Mouse (Mus musculus) heart, embryonic 14.5 days (tissue): ENCODE results near the gene Hivep3. TPM values are rescaled to one million over a fixed set of nuclear protein-coding genes. Genes with fewer than 3 reads are reported as not detected.

Source experiments
- ATAC-seq: fragments of 200-750 bp; cut with Nextera tagmentation; 2 replicates; pipeline ENCODE4 v1.8.0; 2017; ENCODE audit warnings: low read depth, moderate TSS enrichment; ENCODE audit not compliant: insufficient number of reproducible peaks, insufficient read depth, low FRiP score
- H3K27ac ChIP-seq, 2 experiments: fragments of 200-500 bp in 1 of 2; fragments of 300-500 bp in 1 of 2; sonication (generic) in 1 of 2; replicated peaks in 1 of 2; 2 replicates each; pipeline ENCODE4 v1.5.1; 2012 to 2014; ENCODE audit warnings: low read depth in 2 of 2, low read length in 2 of 2, control low read depth in 1 of 2, mild to moderate bottlenecking in 1 of 2, mixed read lengths in 1 of 2; ENCODE audit not compliant: control insufficient read depth in 1 of 2, insufficient read depth in 1 of 2
- H3K27me3 ChIP-seq: fragments of 300-500 bp; sonication (generic); 2 replicates; pipeline ENCODE4 v1.6.1; 2014; ENCODE audit warnings: mild to moderate bottlenecking, low read length, control low read depth; ENCODE audit not compliant: control insufficient read depth, insufficient read depth
- H3K36me3 ChIP-seq: fragments of 300-500 bp; sonication (generic); 2 replicates; pipeline ENCODE4 v1.6.1; 2014; ENCODE audit warnings: mild to moderate bottlenecking, control low read depth, low read length, mixed read lengths; ENCODE audit not compliant: control insufficient read depth, insufficient read depth
- H3K4me1 ChIP-seq, 2 experiments: fragments of 200-500 bp in 1 of 2; fragments of 300-500 bp in 1 of 2; sonication (generic) in 1 of 2; 2 replicates each; pipeline ENCODE4 v1.6.1; 2012 to 2014; ENCODE audit warnings: low read length in 2 of 2, control low read depth in 1 of 2, mixed read lengths in 1 of 2; ENCODE audit not compliant: control insufficient read depth in 2 of 2, insufficient read depth in 2 of 2
- H3K4me2 ChIP-seq: fragments of 300-500 bp; sonication (generic); 2 replicates; pipeline ENCODE4 v1.6.1; 2014; ENCODE audit warnings: mild to moderate bottlenecking, low read length
- H3K4me3 ChIP-seq, 2 experiments: fragments of 200-500 bp in 1 of 2; fragments of 300-500 bp in 1 of 2; sonication (generic) in 1 of 2; 2 replicates each; pipeline ENCODE4 v1.5.1; 2012 to 2014; ENCODE audit warnings: low read length in 2 of 2, mild to moderate bottlenecking in 2 of 2, control low read depth in 1 of 2, low read depth in 1 of 2, moderate library complexity in 1 of 2; ENCODE audit not compliant: control insufficient read depth in 1 of 2, insufficient read depth in 1 of 2
- H3K9ac ChIP-seq: fragments of 300-500 bp; sonication (generic); 2 replicates; pipeline ENCODE4 v1.6.1; 2014; ENCODE audit warnings: mild to moderate bottlenecking, low read length
- H3K9me3 ChIP-seq: fragments of 300-500 bp; sonication (generic); 2 replicates; pipeline ENCODE4 v1.6.1; 2016; ENCODE audit warnings: low read length, control low read depth; ENCODE audit not compliant: control insufficient read depth
- WGBS: fragments of 180-500 bp; shearing (Covaris S2); extraction: QIAGEN DNeasy Blood & Tissue Kit; methylation state at CpG from one replicate; pipeline ENCODE4 v1.1.7; 2014; 5-methylcytosine and 5-hydroxymethylcytosine counted together
- polyA plus RNA-seq: library from polyadenylated mRNA; unstranded; fragments of >200 nt; fragmentation: Nextera tagmentation; extraction: Ambion mirVana; gene quantifications from 2 replicates; pipeline ENCODE4 v1.2.1, GENCODE M21; 2014

Gene Hivep3
- polyA plus RNA-seq, 1 experiment from 2014 or later: 6.8 TPM

- H3K27ac ChIP-seq: 0 out of 4 replicates have a peak overlapping the region, but pooled peaks of 1 of the 2 experiments have one; percentile 41
- whole genome bisulfite sequencing: 43% methylated on average over 5 of the region's 5 CpGs
- H3K4me3 ChIP-seq: no peak overlapping the region
- peaks cover 6% of the 10 kb centered on the region for H3K27me3 ChIP-seq
- no peak overlapping the region for H3K4me2 ChIP-seq
- no peaks in the 10 kb centered on the region for H3K36me3 ChIP-seq
- ATAC-seq: no peak
- H3K9ac ChIP-seq: 0 out of 2 replicates have a peak overlapping the region, but pooled peaks have one; percentile 42
- H3K4me1 ChIP-seq: peaks cover 32 to 40% of the 10 kb centered on the region in 2 experiments
- no peaks in the 10 kb centered on the region for H3K9me3 ChIP-seq
Observed at GRCm38 (mm10) chr4:119967073-119967608, 233.6 kb downstream of the Hivep3 start.

DNA sequence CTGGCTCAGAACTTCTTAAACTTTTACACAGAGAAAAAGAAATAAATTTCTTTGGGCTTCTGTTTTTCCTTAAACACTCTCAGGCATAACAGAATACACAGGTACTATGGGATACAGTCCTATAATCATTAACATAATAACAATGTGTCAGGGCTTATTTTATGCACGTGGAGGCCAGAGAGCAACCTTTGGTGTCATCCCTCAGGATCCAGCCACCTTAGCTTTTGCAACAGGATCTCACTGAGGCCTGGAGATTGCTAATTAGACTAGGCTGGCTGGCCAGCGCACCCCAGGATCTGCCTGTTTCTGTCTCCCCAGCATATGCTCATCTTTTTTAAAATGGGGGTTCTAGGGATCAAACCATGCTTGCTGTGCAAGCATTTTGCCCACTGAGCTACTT is 234.1 kb downstream of the Hivep3 start:
- no peak for ATAC-seq
- H3K27me3 ChIP-seq: peaks cover 6% of the 10 kb centered on the region
- H3K9ac ChIP-seq: peak overlapping the region; percentile 14; the same call in 1 of the 2 replicates
- no peaks in the 10 kb centered on the region for H3K9me3 ChIP-seq
- H3K4me1 ChIP-seq: peaks cover 32 to 40% of the 10 kb centered on the region in 2 experiments
- H3K27ac ChIP-seq: no peak overlapping the region
- no peak overlapping the region for H3K4me3 ChIP-seq
- no peak overlapping the region for H3K4me2 ChIP-seq
- WGBS: 62% methylated on average over 2 of the region's 2 CpGs
- no peaks in the 10 kb centered on the region for H3K36me3 ChIP-seq

- no peaks in the 10 kb centered on the region for H3K9me3 ChIP-seq
- peak overlapping the region in 1 of 2 experiments; percentile 9; a peak in 1 of 4 replicates for H3K27ac ChIP-seq
- H3K9ac ChIP-seq: peak overlapping the region; percentile 30; the same call in 1 of the 2 replicates
Observed at GRCm38 (mm10) chr4:119968071-119968470, 234.5 kb downstream of the Hivep3 start.

DNA sequence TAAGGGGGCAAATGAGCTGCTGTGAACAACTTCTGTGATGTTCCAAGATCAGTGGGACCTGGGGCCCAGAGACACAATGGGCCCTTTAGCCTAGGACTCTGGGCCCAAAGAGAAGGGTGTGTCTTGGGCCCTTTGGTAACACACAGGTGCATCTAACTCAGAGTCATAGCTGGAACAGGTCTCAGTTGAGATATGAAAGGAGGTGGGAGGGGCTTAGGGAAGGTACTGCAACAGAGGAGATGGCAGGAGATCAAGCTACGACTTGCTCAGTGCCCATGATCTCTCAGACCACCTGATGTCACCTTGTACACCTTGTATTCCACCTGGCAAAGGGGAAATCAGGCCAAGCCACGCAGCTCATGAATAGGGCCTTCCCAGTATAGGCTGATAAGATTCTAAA is 235.3 kb downstream of the Hivep3 start:
- Histone ChIP-seq H3K9ac (no peak overlapping the region), H3K36me3 (no peaks in the 10 kb centered on the region), H3K4me2 (no peak overlapping the region), H3K4me1 (peaks cover 30 to 40% of the 10 kb centered on the region in 2 experiments), H3K4me3 (no peak overlapping the region), H3K27ac (no peak overlapping the region), H3K27me3 (peaks cover 6% of the 10 kb centered on the region), H3K9me3 (no peaks in the 10 kb centered on the region)
- WGBS: 51% methylated on average over 2 of the region's 2 CpGs
- ATAC-seq: no peak

More at GRCm38 (mm10) chr4:119968071-119968470, 234.5 kb downstream of the Hivep3 start:
- WGBS: 16% methylated on average over 4 of the region's 4 CpGs
- no peak for ATAC-seq
- 0 out of 2 replicates have a peak overlapping the region, but pooled peaks have one; percentile 2 for H3K4me2 ChIP-seq
- H3K27me3 ChIP-seq: peaks cover 6% of the 10 kb centered on the region
- H3K36me3 ChIP-seq: no peaks in the 10 kb centered on the region
- no peak overlapping the region for H3K4me3 ChIP-seq
- H3K4me1 ChIP-seq: peaks cover 31 to 40% of the 10 kb centered on the region in 2 experiments

- 46% methylated on average over 9 of the region's 9 CpGs for WGBS
- Histone ChIP-seq H3K27me3 (peaks cover 6% of the 10 kb centered on the region), H3K4me3 (no peak overlapping the region), H3K9me3 (no peaks in the 10 kb centered on the region), H3K4me2 (no peak overlapping the region), H3K9ac (no peak overlapping the region), H3K27ac (no peak overlapping the region), H3K36me3 (no peaks in the 10 kb centered on the region), H3K4me1 (peaks cover 34 to 47% of the 10 kb centered on the region in 2 experiments)
- no peak for ATAC-seq
Observed at GRCm38 (mm10) chr4:119970166-119970565, 236.6 kb downstream of the Hivep3 start.

DNA sequence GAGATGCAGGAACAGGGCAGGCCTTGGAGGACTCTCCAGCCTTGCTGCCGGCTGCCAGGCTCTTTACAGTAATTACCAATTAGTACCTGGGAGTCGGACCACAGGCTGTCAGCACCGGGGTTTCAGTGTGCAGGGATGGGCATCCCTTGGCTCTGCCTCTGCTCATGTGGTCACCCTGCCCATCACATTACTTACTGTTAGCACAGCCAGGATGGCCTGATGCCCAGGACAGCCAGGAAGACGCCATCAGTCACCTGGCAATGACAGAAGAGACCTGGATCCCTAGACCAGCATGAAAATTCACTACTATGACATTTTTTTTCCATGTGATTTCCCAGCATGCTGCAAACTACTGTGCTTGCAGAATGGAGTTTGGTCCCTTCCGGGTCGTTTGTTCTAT is 238.8 kb downstream of the Hivep3 start:
- H3K36me3 ChIP-seq: no peaks in the 10 kb centered on the region
- no peak overlapping the region for H3K4me3 ChIP-seq
- no peak for ATAC-seq
- no peak overlapping the region for H3K9ac ChIP-seq
- no peak overlapping the region for H3K4me2 ChIP-seq
- peaks cover 14 to 31% of the 10 kb centered on the region in 2 experiments for H3K4me1 ChIP-seq
- H3K9me3 ChIP-seq: no peaks in the 10 kb centered on the region
- no peak overlapping the region for H3K27ac ChIP-seq
- H3K27me3 ChIP-seq: peaks cover 6% of the 10 kb centered on the region
- WGBS: 76% methylated on average over 6 of the region's 6 CpGs

DNA sequence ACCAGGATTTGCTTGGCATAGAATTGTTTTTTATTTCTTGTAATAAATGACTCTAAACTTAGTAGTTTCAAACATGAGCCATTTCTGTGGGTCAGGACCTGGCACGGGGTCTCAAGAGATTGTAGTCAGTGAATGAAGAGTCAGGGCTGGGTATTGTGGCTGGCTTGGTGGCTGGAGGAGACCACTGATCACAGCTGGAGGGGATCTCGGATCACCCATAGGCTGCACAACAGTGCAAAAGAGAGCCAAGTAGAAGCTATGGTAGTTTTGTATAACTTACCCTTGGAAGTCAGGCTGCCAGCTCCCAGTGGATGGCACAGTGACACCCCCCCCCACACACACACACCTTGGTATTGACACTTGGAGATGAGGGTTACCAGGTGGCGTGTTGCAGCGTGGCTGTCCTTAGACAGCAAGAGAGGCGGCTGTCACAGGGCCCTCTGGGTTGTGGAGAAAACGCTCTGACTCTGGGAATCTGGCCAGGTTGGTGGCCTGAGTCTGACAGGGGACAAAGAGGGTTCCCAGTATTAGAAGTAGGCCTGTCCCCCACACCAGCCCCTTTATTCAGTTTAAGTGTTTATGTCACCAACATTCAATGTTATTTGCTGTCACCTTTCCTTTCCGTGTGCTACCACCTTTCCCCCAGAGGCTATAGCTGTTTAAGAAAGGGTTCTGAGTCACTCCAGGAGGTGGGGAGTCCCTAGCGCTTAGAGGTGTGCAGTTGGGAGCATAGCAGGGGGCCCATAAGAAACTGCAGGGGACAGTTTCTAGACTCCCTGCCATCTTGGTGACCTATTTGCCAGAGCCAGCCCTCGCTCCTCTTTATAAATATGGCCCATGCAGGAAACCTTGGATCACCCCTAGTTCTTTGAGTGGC is 240.4 kb downstream of the Hivep3 start:
- Histone ChIP-seq H3K9me3 (no peaks in the 10 kb centered on the region), H3K9ac (no peak overlapping the region), H3K4me1 (peaks cover 8 to 18% of the 10 kb centered on the region in 2 experiments; a peak in 3 of 4 replicates), H3K4me3 (no peak overlapping the region), H3K27ac (no peak overlapping the region), H3K4me2 (no peak overlapping the region), H3K36me3 (no peaks in the 10 kb centered on the region), H3K27me3 (peaks cover 6% of the 10 kb centered on the region)
- 53% methylated on average over 9 of the region's 9 CpGs for WGBS
- ATAC-seq: no peak; the same call in 1 of the 2 replicates
